Mouse (Mus musculus) kidney, embryonic 16.5 days (tissue): Measurements from ENCODE around the gene Rabl3. TPM values are rescaled to one million over a fixed set of nuclear protein-coding genes. Genes with fewer than 3 reads are reported as not detected.

Source experiments
- ATAC-seq: fragments of 200-750 bp; cut with Nextera tagmentation; 2 replicates; pipeline ENCODE4 v1.8.0; 2017; ENCODE audit warnings: moderate TSS enrichment; ENCODE audit not compliant: low FRiP score, low TSS enrichment
- H3K27ac ChIP-seq: fragments of 300-500 bp; sonication (generic); 2 replicates; pipeline ENCODE4 v1.5.1; 2014; ENCODE audit warnings: low read length
- H3K27me3 ChIP-seq: fragments of 300-500 bp; sonication (generic); 2 replicates; pipeline ENCODE4 v1.6.1; 2014; ENCODE audit warnings: low read length, control low read depth, mixed read lengths; ENCODE audit not compliant: insufficient read depth
- H3K36me3 ChIP-seq: fragments of 300-500 bp; sonication (generic); 2 replicates; pipeline ENCODE4 v1.6.1; 2014; ENCODE audit warnings: low read length, control low read depth, mixed read lengths; ENCODE audit not compliant: insufficient read depth
- H3K4me1 ChIP-seq: fragments of 300-500 bp; sonication (generic); 2 replicates; pipeline ENCODE4 v1.6.1; 2014; ENCODE audit warnings: low read length, control low read depth, mixed read lengths; ENCODE audit not compliant: insufficient read depth
- H3K4me2 ChIP-seq: fragments of 300-500 bp; sonication (generic); replicated peaks from 2 replicates; pipeline ENCODE4 v1.6.1; 2014; ENCODE audit warnings: low read depth, low read length
- H3K4me3 ChIP-seq: fragments of 300-500 bp; sonication (generic); 2 replicates; pipeline ENCODE4 v1.5.1; 2014; ENCODE audit warnings: mild to moderate bottlenecking, low read length
- H3K9ac ChIP-seq: fragments of 300-500 bp; sonication (generic); replicated peaks from 2 replicates; pipeline ENCODE4 v1.6.1; 2014; ENCODE audit warnings: low read length
- H3K9me3 ChIP-seq: fragments of 300-500 bp; sonication (generic); 2 replicates; pipeline ENCODE4 v1.6.1; 2016; ENCODE audit warnings: low read length, control low read depth
- WGBS: fragments of 180-500 bp; shearing (Covaris S2); extraction: QIAGEN DNeasy Blood & Tissue Kit; methylation state at CpG from one replicate; pipeline ENCODE4 v1.1.7; 2014; 5-methylcytosine and 5-hydroxymethylcytosine counted together
- polyA plus RNA-seq: library from polyadenylated mRNA; unstranded; fragments of >200 nt; fragmentation: Nextera tagmentation; extraction: Ambion mirVana; gene quantifications from 2 replicates; pipeline ENCODE4 v1.2.1, GENCODE M21; 2015

The Rabl3 gene
- polyA plus RNA-seq, 1 experiment from 2014 or later, result 24.7 TPM

DNA sequence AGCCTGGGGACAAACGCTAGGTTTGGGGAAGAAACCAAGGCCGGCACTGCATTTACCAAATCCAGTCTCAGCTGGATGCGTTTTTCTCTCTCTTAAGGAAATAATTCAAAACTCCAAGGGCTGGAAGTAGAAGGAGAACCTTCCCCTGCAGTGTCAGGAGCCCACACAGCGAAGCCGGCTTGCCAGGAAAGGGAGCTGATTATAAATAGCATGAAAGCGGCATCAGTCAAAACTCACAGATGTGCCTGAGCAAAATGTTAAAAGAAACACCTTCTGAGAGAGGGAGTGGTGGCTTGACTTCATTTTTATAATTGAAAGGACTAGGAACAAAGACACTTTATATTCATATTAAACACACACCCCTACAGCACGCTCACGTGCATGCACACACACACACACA is 70.6 kb downstream of the Rabl3 start:
- Histone ChIP-seq H3K4me1 (no peaks in the 10 kb centered on the region), H3K9me3 (no peaks in the 10 kb centered on the region), H3K36me3 (no peaks in the 10 kb centered on the region), H3K9ac (no peak overlapping the region), H3K27me3 (no peaks in the 10 kb centered on the region), H3K27ac (no peak overlapping the region), H3K4me2 (no peak overlapping the region), H3K4me3 (no peak overlapping the region)
- WGBS, result 88% methylated on average over 8 of the region's 8 CpGs
- no peak for ATAC-seq

GRCm38 (mm10) chr16:37611072-37611471 is 71.4 kb downstream of the Rabl3 start:
- Histone ChIP-seq H3K4me1 (no peaks in the 10 kb centered on the region), H3K4me2 (no peak overlapping the region), H3K27ac (no peak overlapping the region), H3K36me3 (no peaks in the 10 kb centered on the region), H3K4me3 (no peak overlapping the region), H3K27me3 (no peaks in the 10 kb centered on the region), H3K9me3 (no peaks in the 10 kb centered on the region), H3K9ac (no peak overlapping the region)
- 63% methylated on average over 7 of the region's 7 CpGs for WGBS
- no peak for ATAC-seq

GRCm38 (mm10) chr16:37612013-37612412 is 72.3 kb downstream of the Rabl3 start:
- Histone ChIP-seq H3K4me3 (no peak overlapping the region), H3K4me1 (no peaks in the 10 kb centered on the region), H3K36me3 (no peaks in the 10 kb centered on the region), H3K27ac (no peak overlapping the region), H3K27me3 (no peaks in the 10 kb centered on the region), H3K9me3 (no peaks in the 10 kb centered on the region), H3K4me2 (no peak overlapping the region), H3K9ac (no peak overlapping the region)
- ATAC-seq, result no peak
- 86% methylated on average over 5 of the region's 5 CpGs for WGBS

DNA sequence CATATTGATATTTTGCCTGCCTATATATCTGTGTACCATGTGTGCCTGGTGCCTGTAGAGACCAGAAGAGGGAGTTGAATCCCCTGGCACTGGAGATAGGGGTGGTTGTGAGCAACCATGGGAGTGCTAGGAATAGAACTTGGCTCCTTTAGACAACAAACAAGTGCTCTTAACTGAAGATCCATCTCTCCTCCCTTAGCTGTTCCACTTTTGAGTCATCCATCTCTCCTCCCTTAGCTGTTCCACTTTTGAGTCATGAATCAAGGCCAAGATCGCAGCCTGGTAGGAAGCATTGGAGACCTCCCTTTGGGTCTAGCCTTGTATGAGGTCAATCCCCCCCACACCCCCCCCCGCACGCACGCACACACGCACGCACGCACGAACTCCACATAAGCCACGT is 74.9 kb downstream of the Rabl3 start:
- no peaks in the 10 kb centered on the region for H3K9me3 ChIP-seq
- no peak overlapping the region for H3K27ac ChIP-seq
- no peak overlapping the region for H3K9ac ChIP-seq
- WGBS, result 89% methylated on average over 9 of the region's 9 CpGs
- H3K27me3 ChIP-seq, result no peaks in the 10 kb centered on the region
- no peak overlapping the region for H3K4me3 ChIP-seq
- no peak overlapping the region for H3K4me2 ChIP-seq
- no peaks in the 10 kb centered on the region for H3K36me3 ChIP-seq
- ATAC-seq, result no peak
- H3K4me1 ChIP-seq, result peaks cover 8% of the 10 kb centered on the region; the same call in 1 of the 2 replicates

DNA sequence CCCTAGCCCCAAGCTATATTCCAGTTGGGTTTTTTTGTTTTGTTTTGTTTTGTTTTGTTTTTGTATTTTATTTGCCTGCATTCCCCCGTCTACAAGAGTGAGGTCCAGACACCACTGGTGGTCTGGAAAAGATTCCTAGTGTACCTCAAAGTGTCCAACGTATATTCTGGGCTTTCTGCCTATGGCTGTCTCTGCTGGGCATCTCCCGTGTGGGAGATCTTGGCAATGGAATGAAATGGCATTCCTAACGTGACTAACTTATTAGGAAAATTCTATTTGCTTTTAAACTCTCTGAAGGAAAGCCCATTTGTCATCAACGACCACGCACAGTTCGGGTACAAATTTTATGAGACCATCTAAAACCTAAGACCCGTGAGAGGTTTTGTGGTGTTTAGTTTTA is 75.7 kb downstream of the Rabl3 start:
- H3K27ac ChIP-seq, result no peak overlapping the region
- H3K4me3 ChIP-seq, result no peak overlapping the region
- ATAC-seq, result no peak
- H3K4me2 ChIP-seq, result no peak overlapping the region
- no peaks in the 10 kb centered on the region for H3K27me3 ChIP-seq
- no peaks in the 10 kb centered on the region for H3K9me3 ChIP-seq
- 47% methylated on average over 8 of the region's 8 CpGs for WGBS
- H3K9ac ChIP-seq, result no peak overlapping the region
- H3K4me1 ChIP-seq, result peaks cover 8% of the 10 kb centered on the region; the same call in 1 of the 2 replicates
- no peaks in the 10 kb centered on the region for H3K36me3 ChIP-seq

DNA sequence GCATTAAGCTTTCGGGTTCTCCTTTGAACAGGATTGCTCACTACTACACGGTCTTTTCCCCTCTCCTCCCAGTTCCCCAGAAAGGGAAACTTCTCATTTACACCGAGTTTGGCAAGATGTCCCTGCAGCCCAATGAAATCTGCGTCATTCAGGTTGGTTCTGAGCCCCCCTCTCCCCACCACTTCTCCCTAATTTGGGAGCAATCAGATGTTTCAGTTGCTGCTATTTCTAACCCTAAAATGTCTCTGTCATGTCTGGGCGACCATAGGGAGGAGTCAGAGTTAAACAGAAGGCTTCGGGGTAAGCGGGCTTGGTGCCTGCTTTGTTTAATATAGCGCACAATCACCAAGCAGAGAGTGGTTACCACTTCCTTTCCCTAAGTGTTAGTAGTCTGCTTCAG is 76.4 kb downstream of the Rabl3 start:
- 72% methylated on average over 8 of the region's 8 CpGs for WGBS
- Histone ChIP-seq H3K4me3 (no peak overlapping the region), H3K9ac (no peak overlapping the region), H3K27me3 (no peaks in the 10 kb centered on the region), H3K4me1 (peaks cover 8% of the 10 kb centered on the region; the same call in 1 of the 2 replicates), H3K27ac (no peak overlapping the region), H3K4me2 (no peak overlapping the region), H3K9me3 (no peaks in the 10 kb centered on the region), H3K36me3 (no peaks in the 10 kb centered on the region)
- ATAC-seq, result no peak

DNA sequence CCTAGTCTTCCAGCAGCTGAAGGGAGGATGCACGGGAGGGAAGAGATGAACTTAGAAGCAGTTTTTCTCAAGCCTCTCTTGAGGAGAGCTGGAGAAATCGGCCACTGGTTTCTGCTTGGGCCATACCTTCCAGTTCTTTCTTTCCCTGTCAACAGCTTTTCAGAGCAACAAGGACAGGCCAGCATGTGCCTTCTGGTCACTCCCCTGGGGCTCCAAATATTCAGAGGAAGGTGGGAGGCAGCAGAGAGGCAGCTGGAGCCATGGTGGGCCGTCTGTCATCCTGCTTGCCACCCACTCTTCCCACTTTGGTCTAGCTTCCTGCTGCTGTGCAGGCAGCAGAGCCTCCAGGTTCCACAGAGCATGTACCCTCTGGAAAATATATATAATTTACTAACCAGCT is 78.0 kb downstream of the Rabl3 start:
- ATAC-seq, result no peak; the same call in 1 of the 2 replicates
- Histone ChIP-seq H3K9me3 (no peaks in the 10 kb centered on the region), H3K9ac (no peak overlapping the region), H3K27ac (0 out of 2 replicates have a peak overlapping the region, but pooled peaks have one; percentile 44), H3K36me3 (no peaks in the 10 kb centered on the region), H3K4me1 (peaks cover 8% of the 10 kb centered on the region; the same call in 1 of the 2 replicates), H3K4me2 (no peak overlapping the region), H3K27me3 (no peaks in the 10 kb centered on the region), H3K4me3 (no peak overlapping the region)
- WGBS, result 7% methylated on average over 3 of the region's 3 CpGs

Other genes with a start within 250 kb of the Rabl3 start
- gene Stxbp5l, start 154.9 kb upstream of the Rabl3 start, polyA plus RNA-seq, result 1.5 and 4.0 TPM in 2 replicates
- 26.4 and 29.0 TPM in 2 replicates for gene Gtf2e1, start 96 bp upstream of the Rabl3 start, polyA plus RNA-seq
- gene Hgd, start 40.3 kb downstream of the Rabl3 start, polyA plus RNA-seq, result 10.4 and 10.7 TPM in 2 replicates
- 45.0 and 59.9 TPM in 2 replicates for gene Ndufb4, start 114.6 kb downstream of the Rabl3 start, polyA plus RNA-seq
- 657 and 680 TPM in 2 replicates for gene Fstl1, start 237.0 kb downstream of the Rabl3 start, polyA plus RNA-seq